Mouse (Mus musculus) liver, embryonic 14.5 days (tissue): Measurements from ENCODE around the gene Pirb. TPM values are rescaled to one million over a fixed set of nuclear protein-coding genes. Genes with fewer than 3 reads are reported as not detected.
A peak's percentile ranks its signal among the peaks of the same experiment; 100 is the strongest.
"Not testable (repeated sequence)": the region's sequence is repeated elsewhere in the genome, so short reads cannot be mapped to it uniquely, and the experiment has no call there.

ENCODE experiments used
- ATAC-seq: fragments of 200-750 bp; cut with Nextera tagmentation; 2 replicates; pipeline ENCODE4 v1.8.0; 2017; ENCODE audit warnings: moderate number of reproducible peaks, mild to moderate bottlenecking, moderate library complexity; ENCODE audit not compliant: insufficient read depth
- DNase-seq, 3 experiments: peaks; one replicate each; pipeline ENCODE4 v3.0.0-alpha.2; 2012 to 2013; ENCODE audit warnings: low read depth in 3 of 3, low spot score in 3 of 3
- H3K27ac ChIP-seq: fragments of 300-500 bp; sonication (generic); 2 replicates; pipeline ENCODE4 v1.5.1; 2014; ENCODE audit warnings: moderate library complexity, mild to moderate bottlenecking, control low read depth, inconsistent platforms
- H3K27me3 ChIP-seq: fragments of 300-500 bp; sonication (generic); 2 replicates; pipeline ENCODE4 v1.6.1; 2014; ENCODE audit warnings: mild to moderate bottlenecking, low read length, moderate library complexity; ENCODE audit not compliant: control insufficient read depth, insufficient read depth
- H3K36me3 ChIP-seq: fragments of 300-500 bp; sonication (generic); replicated peaks from 2 replicates; pipeline ENCODE4 v1.6.1; 2014; ENCODE audit warnings: low read depth; ENCODE audit not compliant: control insufficient read depth, insufficient read depth
- H3K4me1 ChIP-seq, 2 experiments: fragments of 200-500 bp in 1 of 2; fragments of 300-500 bp in 1 of 2; sonication (generic) in 1 of 2; replicated peaks; 2 replicates each; pipeline ENCODE4 v1.6.1; 2012 to 2014; ENCODE audit warnings: antibody characterized with exemption in 1 of 2, inconsistent platforms in 1 of 2, low read length in 1 of 2; ENCODE audit not compliant: control insufficient read depth in 2 of 2, insufficient read depth in 2 of 2
- H3K4me2 ChIP-seq: fragments of 300-500 bp; sonication (generic); 2 replicates; pipeline ENCODE4 v1.6.1; 2014; ENCODE audit warnings: low read depth, mild to moderate bottlenecking, control low read depth, moderate library complexity
- H3K4me3 ChIP-seq, 2 experiments: fragments of 200-500 bp in 1 of 2; fragments of 300-500 bp in 1 of 2; sonication (generic) in 1 of 2; 2 replicates each; pipeline ENCODE4 v1.5.1; 2012 to 2014; ENCODE audit warnings: low read depth in 2 of 2, low read length in 2 of 2, mild to moderate bottlenecking in 2 of 2, control low read depth in 1 of 2, inconsistent platforms in 1 of 2, moderate library complexity in 1 of 2; ENCODE audit not compliant: insufficient read depth in 1 of 2
- H3K9ac ChIP-seq: fragments of 300-500 bp; sonication (generic); replicated peaks from 2 replicates; pipeline ENCODE4 v1.6.1; 2014; ENCODE audit warnings: mild to moderate bottlenecking, control low read depth, moderate library complexity
- H3K9me3 ChIP-seq: fragments of 300-500 bp; sonication (generic); 2 replicates; pipeline ENCODE4 v1.6.1; 2016; ENCODE audit warnings: low read length, mixed read lengths; ENCODE audit not compliant: control insufficient read depth
- CTCF ChIP-seq: IDR thresholded peaks from 2 replicates; pipeline ENCODE4 v1.5.1; 2016; ENCODE audit warnings: antibody characterized with exemption, low read depth, control low read depth
- EP300 ChIP-seq: IDR thresholded peaks from 2 replicates; pipeline ENCODE4 v1.6.1; 2016; ENCODE audit warnings: antibody characterized with exemption, low read depth
- WGBS: fragments of 180-500 bp; shearing (Covaris S2); extraction: QIAGEN DNeasy Blood & Tissue Kit; methylation state at CpG from one replicate; pipeline ENCODE4 v1.1.7; 2014; ENCODE audit not compliant: insufficient replicate concordance; 5-methylcytosine and 5-hydroxymethylcytosine counted together
- polyA plus RNA-seq, 2 experiments: library from polyadenylated mRNA; depleted of rRNA in 1 of 2; stranded (reverse) in 1 of 2; unstranded in 1 of 2; fragments of >200 nt; fragmentation: Nextera tagmentation in 1 of 2; extraction: Ambion mirVana in 1 of 2; gene quantifications; 2 replicates each; pipeline versions ENCODE4 v1.2.1 to v1.2.3; 2012 to 2014

Gene Pirb
- polyA plus RNA-seq, 2 experiments: 1.6 to 2.2 TPM

GRCm38 (mm10) chr7:3705911-3706310, 14.3 kb downstream of the Pirb start:
- H3K4me1 ChIP-seq: peaks cover 5 to 10% of the 10 kb centered on the region in 2 experiments; a peak in 2 of 4 replicates
- H3K9me3 ChIP-seq: no peaks in the 10 kb centered on the region
- 13% methylated on average over 6 of the region's 6 CpGs for WGBS
- no peak for DNase-seq
- H3K4me2 ChIP-seq: peak overlapping the region; percentile 92
- H3K27ac ChIP-seq: peak overlapping the region; percentile 27
- no peaks in the 10 kb centered on the region for H3K27me3 ChIP-seq
- peak overlapping the region; percentile 91 for H3K9ac ChIP-seq
- ATAC-seq: no peak
- TF ChIP-seq EP300 (no peak), CTCF (no peak)
- H3K36me3 ChIP-seq: peaks cover 32% of the 10 kb centered on the region
- peak overlapping the region; percentile 88 to 99 for H3K4me3 ChIP-seq

- peaks cover 5 to 10% of the 10 kb centered on the region in 2 experiments; a peak in 2 of 4 replicates for H3K4me1 ChIP-seq
- peak overlapping the region; percentile 88 to 99 for H3K4me3 ChIP-seq
- not testable (repeated sequence) for ATAC-seq, H3K9me3 ChIP-seq, H3K27me3 ChIP-seq, DNase-seq
- under 1% methylated on average over 6 of the region's 7 CpGs for WGBS
- peak overlapping the region; percentile 91 for H3K9ac ChIP-seq
- peak overlapping the region; percentile 92 for H3K4me2 ChIP-seq
- peaks cover 32% of the 10 kb centered on the region for H3K36me3 ChIP-seq
- H3K27ac ChIP-seq: peak overlapping the region; percentile 90
These were observed 14.7 kb downstream of the Pirb start for GRCm38 (mm10) chr7:3705461-3705860.

- Histone ChIP-seq H3K4me3 (peak overlapping the region; percentile 88 to 99), H3K9ac (peak overlapping the region; percentile 91), H3K27me3 (no peaks in the 10 kb centered on the region), H3K36me3 (peaks cover 32% of the 10 kb centered on the region), H3K27ac (peak overlapping the region; percentile 90), H3K4me1 (peaks cover 5 to 10% of the 10 kb centered on the region in 2 experiments; a peak in 2 of 4 replicates), H3K9me3 (no peaks in the 10 kb centered on the region), H3K4me2 (peak overlapping the region; percentile 92)
- TF ChIP-seq EP300 (no peak), CTCF (no peak)
- under 1% methylated on average over 20 of the region's 20 CpGs for WGBS
- peak; percentile 9; the same call in 1 of the 2 replicates for ATAC-seq
- no peak for DNase-seq
These were observed 15.7 kb downstream of the Pirb start for GRCm38 (mm10) chr7:3704475-3704874.

GRCm38 (mm10) chr7:3703879-3704441, 16.2 kb downstream of the Pirb start, which contains the start of gene Rps9:
Gene Rps9, plus strand, starts transcription at chr7:3703993.
- peak within 1 kb of the TSS; percentile 92 for H3K4me2 ChIP-seq
- TF ChIP-seq EP300 (no peak), CTCF (peak; percentile 36; the same call in 1 of the 2 replicates)

GRCm38 (mm10) chr7:3703148-3703878, 16.9 kb downstream of the Pirb start:
- ATAC-seq (peak; percentile 32), DNase-seq (no peak)
- Histone ChIP-seq H3K4me2 (peak overlapping the region; percentile 92), H3K4me1 (peaks cover 5 to 10% of the 10 kb centered on the region in 2 experiments; a peak in 2 of 4 replicates), H3K9me3 (no peaks in the 10 kb centered on the region), H3K9ac (peak overlapping the region; percentile 62), H3K36me3 (peaks cover 32% of the 10 kb centered on the region), H3K27me3 (no peaks in the 10 kb centered on the region), H3K27ac (peak overlapping the region; percentile 32), H3K4me3 (peak overlapping the region; percentile 39 to 88)
- TF ChIP-seq EP300 (no peak), CTCF (no peak)
- 17% methylated on average over 6 of the region's 6 CpGs for WGBS

More at GRCm38 (mm10) chr7:3703879-3704441, 16.2 kb downstream of the Pirb start, which contains the start of gene Rps9:
- ATAC-seq (peak; percentile 92), DNase-seq (peak; percentile 92 to 93 (median 93))
- WGBS: 1% methylated on average over 42 of the region's 42 CpGs
- Histone ChIP-seq H3K4me3 (peak within 1 kb of the TSS; percentile 88 to 99), H3K27ac (peak within 1 kb of the TSS; percentile 90), H3K9me3 (no peaks in the 10 kb centered on the region), H3K9ac (peak within 1 kb of the TSS; percentile 91), H3K27me3 (no peaks in the 10 kb centered on the region), H3K36me3 (peaks cover 32% of the 10 kb centered on the region), H3K4me1 (peaks cover 5 to 10% of the 10 kb centered on the region in 2 experiments; a peak in 2 of 4 replicates)
